Mouse (Mus musculus) hindbrain, embryonic 16.5 days (tissue): ENCODE measurements around the gene Enox1. TPM values are rescaled to one million over a fixed set of nuclear protein-coding genes. Genes with fewer than 3 reads are reported as not detected.
A peak's percentile ranks its signal among the peaks of the same experiment; 100 is the strongest.

Experiments
- ATAC-seq: fragments of 200-750 bp; cut with Nextera tagmentation; 2 replicates; pipeline ENCODE4 v1.8.0; 2017; ENCODE audit warnings: moderate TSS enrichment, moderate library complexity
- H3K27ac ChIP-seq: fragments of 300-500 bp; sonication (generic); 2 replicates; pipeline ENCODE4 v1.5.1; 2014; ENCODE audit warnings: low read depth, mild to moderate bottlenecking, control low read depth, low read length, moderate library complexity
- H3K27me3 ChIP-seq: fragments of 300-500 bp; sonication (generic); replicated peaks from 2 replicates; pipeline ENCODE4 v1.6.1; 2014; ENCODE audit warnings: low read length; ENCODE audit not compliant: control insufficient read depth, insufficient read depth
- H3K36me3 ChIP-seq: fragments of 300-500 bp; sonication (generic); 2 replicates; pipeline ENCODE4 v1.6.1; 2014; ENCODE audit warnings: mild to moderate bottlenecking, low read length, moderate library complexity, mixed read lengths; ENCODE audit not compliant: control insufficient read depth, insufficient read depth
- H3K4me1 ChIP-seq: fragments of 300-500 bp; sonication (generic); 2 replicates; pipeline ENCODE4 v1.6.1; 2014; ENCODE audit warnings: low read depth, low read length; ENCODE audit not compliant: control insufficient read depth, insufficient read depth
- H3K4me2 ChIP-seq: fragments of 300-500 bp; sonication (generic); 2 replicates; pipeline ENCODE4 v1.6.1; 2014; ENCODE audit warnings: mild to moderate bottlenecking, low read length, control low read depth, moderate library complexity
- H3K4me3 ChIP-seq: fragments of 300-500 bp; sonication (generic); 2 replicates; pipeline ENCODE4 v1.5.1; 2014; ENCODE audit warnings: mild to moderate bottlenecking, low read length, control low read depth, moderate library complexity
- H3K9ac ChIP-seq: fragments of 300-500 bp; sonication (generic); 2 replicates; pipeline ENCODE4 v1.6.1; 2014; ENCODE audit warnings: low read depth, mild to moderate bottlenecking, control low read depth, low read length, moderate library complexity
- H3K9me3 ChIP-seq: fragments of 300-500 bp; sonication (generic); 2 replicates; pipeline ENCODE4 v1.6.1; 2014; ENCODE audit warnings: mild to moderate bottlenecking, low read length, moderate library complexity; ENCODE audit not compliant: control insufficient read depth
- WGBS: fragments of 180-500 bp; shearing (Covaris S2); extraction: QIAGEN DNeasy Blood & Tissue Kit; methylation state at CpG from one replicate; pipeline ENCODE4 v1.1.7; 2014; 5-methylcytosine and 5-hydroxymethylcytosine counted together
- polyA plus RNA-seq: library from polyadenylated mRNA; unstranded; fragments of >200 nt; fragmentation: Nextera tagmentation; extraction: Ambion mirVana; gene quantifications from 2 replicates; pipeline ENCODE4 v1.2.1, GENCODE M21; 2015

Gene Enox1
- polyA plus RNA-seq, 1 experiment from 2014 or later = 35.7 TPM

DNA sequence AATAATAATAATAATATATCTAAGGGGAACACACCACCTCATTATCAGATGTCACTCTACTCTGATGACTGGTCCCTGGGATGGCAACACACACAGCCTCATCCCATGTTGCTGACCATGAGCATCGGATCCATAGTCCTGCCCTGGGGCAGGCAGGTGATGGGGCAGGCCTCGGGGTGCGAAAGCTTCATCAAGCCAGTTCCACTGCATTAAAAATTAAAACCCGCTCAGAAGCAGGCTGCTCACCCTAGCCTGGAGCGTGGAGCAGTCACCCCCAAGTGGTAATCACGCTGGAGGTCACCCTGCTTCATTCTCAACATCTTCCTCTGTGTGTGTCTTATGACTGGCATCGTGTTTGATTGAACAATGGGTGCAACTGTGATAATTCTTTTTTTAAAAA lies 321.6 kb downstream of the Enox1 start:
- H3K4me1 ChIP-seq = no peaks in the 10 kb centered on the region
- no peak overlapping the region for H3K27ac ChIP-seq
- WGBS = 50% methylated on average over 7 of the region's 7 CpGs
- H3K4me3 ChIP-seq = no peak overlapping the region
- no peaks in the 10 kb centered on the region for H3K27me3 ChIP-seq
- H3K36me3 ChIP-seq = no peaks in the 10 kb centered on the region
- ATAC-seq = 0 out of 2 replicates have a peak, but pooled peaks have one; percentile 17
- H3K9ac ChIP-seq = no peak overlapping the region
- no peak overlapping the region for H3K4me2 ChIP-seq
- H3K9me3 ChIP-seq = no peaks in the 10 kb centered on the region

DNA sequence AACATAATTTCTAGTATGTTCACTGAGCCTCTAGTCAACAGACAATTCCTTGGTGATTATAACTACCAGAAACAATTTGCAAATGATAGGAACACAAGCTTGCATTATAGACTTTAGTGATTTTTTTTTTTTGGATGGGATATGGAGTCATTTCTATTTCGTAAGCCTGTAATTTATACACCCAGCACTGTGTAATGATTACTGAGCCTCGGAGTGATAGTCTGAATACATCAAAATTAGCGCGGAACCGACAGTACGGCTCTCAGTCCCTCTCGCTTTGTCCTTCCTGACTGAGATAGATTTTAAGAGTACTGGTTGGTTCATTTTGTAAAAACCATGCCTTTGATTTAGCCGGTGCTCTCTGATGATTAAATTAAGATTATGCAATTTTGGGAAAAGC lies 322.1 kb downstream of the Enox1 start:
- H3K9me3 ChIP-seq = no peaks in the 10 kb centered on the region
- no peak overlapping the region for H3K27ac ChIP-seq
- no peaks in the 10 kb centered on the region for H3K36me3 ChIP-seq
- WGBS = 64% methylated on average over 8 of the region's 8 CpGs
- no peak overlapping the region for H3K9ac ChIP-seq
- H3K4me3 ChIP-seq = no peak overlapping the region
- ATAC-seq = no peak
- H3K4me1 ChIP-seq = no peaks in the 10 kb centered on the region
- no peaks in the 10 kb centered on the region for H3K27me3 ChIP-seq
- no peak overlapping the region for H3K4me2 ChIP-seq

DNA sequence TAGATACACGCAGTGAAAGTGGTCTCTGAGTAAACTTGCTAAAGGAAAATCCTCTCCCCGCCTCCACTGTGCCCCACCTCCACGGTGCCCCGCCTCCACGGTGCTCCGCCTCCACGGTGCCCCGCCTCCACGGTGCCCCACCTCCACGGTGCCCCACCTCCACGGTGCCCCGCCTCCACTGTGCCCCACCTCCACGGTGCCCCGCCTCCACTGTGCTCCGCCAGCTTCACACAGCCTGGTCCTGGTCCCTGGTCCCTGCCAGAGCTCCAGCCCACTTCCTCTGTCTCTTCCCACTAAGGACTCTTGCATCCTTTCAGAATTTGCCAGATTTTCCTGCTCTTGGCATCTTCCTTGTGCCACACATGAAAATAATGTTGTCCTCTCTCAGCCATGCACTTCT lies 326.5 kb downstream of the Enox1 start:
- no peak overlapping the region for H3K4me2 ChIP-seq
- H3K27ac ChIP-seq = no peak overlapping the region

DNA sequence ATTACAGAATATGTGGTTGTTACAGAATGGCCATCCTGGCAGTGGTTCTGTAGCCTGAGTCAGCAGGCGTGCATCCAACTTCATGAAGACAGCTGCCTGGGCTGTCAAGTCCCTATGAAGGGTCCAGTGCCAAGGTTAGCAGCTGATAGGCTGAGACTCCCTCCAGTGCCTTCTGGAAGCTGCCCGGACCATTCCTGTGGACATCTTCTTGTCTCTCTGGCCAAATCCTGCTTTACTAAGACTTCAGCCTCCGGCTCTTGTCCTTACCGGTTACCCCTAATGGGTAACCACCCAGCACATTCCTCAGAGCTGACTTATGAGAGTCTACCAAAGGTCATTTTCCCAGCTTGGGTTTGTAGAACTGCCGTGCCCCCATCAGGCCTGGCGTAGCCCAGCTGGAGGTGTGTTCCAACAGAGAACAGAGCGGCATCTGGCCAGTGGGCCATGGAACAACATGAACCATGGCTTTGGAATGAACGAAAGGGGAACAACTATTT lies 328.4 kb downstream of the Enox1 start:
- WGBS = 67% methylated on average over 8 of the region's 8 CpGs
- peak; percentile 82 for ATAC-seq
- H3K27me3 ChIP-seq = no peaks in the 10 kb centered on the region
- H3K4me3 ChIP-seq = no peak overlapping the region
- H3K9ac ChIP-seq = no peak overlapping the region
- H3K4me2 ChIP-seq = no peak overlapping the region
- H3K36me3 ChIP-seq = no peaks in the 10 kb centered on the region
- no peaks in the 10 kb centered on the region; the same call in 1 of the 2 replicates for H3K4me1 ChIP-seq
- H3K9me3 ChIP-seq = no peaks in the 10 kb centered on the region
- H3K27ac ChIP-seq = peak overlapping the region; percentile 23; the same call in 1 of the 2 replicates

More for the DNA sequence above, 326.5 kb downstream of the Enox1 start:
- no peak for ATAC-seq
- Histone ChIP-seq H3K36me3 (no peaks in the 10 kb centered on the region), H3K9me3 (no peaks in the 10 kb centered on the region), H3K4me3 (no peak overlapping the region), H3K27me3 (no peaks in the 10 kb centered on the region), H3K4me1 (no peaks in the 10 kb centered on the region; the same call in 1 of the 2 replicates), H3K9ac (no peak overlapping the region)
- 51% methylated on average over 15 of the region's 15 CpGs for WGBS

DNA sequence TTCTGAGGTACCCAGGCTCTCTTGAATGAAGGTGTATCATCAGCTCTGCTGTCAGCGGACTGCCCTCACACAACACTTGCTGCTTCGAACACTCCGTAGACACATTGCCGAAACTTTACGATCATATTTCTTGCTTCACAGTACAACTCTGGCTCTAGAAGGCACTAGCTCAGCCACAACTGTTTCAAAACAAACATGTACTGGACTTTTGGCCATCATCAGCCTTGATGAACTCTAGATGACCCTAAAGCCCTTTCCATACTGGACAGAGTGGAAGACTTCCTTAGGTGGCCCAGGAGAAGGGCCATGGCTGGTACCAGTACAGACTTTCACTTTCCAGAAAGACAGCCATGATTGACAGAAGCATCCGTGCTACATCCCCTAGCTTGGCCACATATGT lies 334.1 kb downstream of the Enox1 start:
- Histone ChIP-seq H3K27ac (no peak overlapping the region), H3K9me3 (no peaks in the 10 kb centered on the region), H3K4me3 (no peak overlapping the region), H3K36me3 (no peaks in the 10 kb centered on the region), H3K4me2 (no peak overlapping the region), H3K27me3 (no peaks in the 10 kb centered on the region), H3K9ac (no peak overlapping the region), H3K4me1 (no peaks in the 10 kb centered on the region)
- no peak for ATAC-seq
- 97% methylated on average over 6 of the region's 6 CpGs for WGBS

DNA sequence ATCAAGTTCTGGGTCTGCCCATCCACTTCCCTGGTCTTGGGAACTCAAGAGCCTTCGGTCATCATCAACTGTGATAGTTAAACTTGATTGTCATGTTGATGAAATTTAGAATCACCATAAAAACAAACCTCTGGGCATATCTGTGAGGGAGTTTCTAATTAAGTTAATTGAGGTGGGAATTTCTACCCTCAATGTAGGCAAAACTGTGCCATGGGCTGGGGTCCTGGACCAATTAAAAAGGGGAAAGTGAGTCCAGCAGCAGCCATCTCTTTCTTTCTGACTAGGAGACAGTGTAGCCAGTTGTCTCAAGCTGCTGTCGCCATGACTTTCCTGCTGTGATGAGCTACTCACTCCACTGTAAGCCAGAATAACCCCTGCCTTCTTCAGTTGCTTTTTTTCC lies 335.2 kb downstream of the Enox1 start:
- H3K9me3 ChIP-seq = no peaks in the 10 kb centered on the region
- H3K27me3 ChIP-seq = no peaks in the 10 kb centered on the region
- no peak overlapping the region for H3K4me3 ChIP-seq
- H3K27ac ChIP-seq = no peak overlapping the region
- no peak overlapping the region for H3K4me2 ChIP-seq
- WGBS = 83% methylated on average over 2 of the region's 2 CpGs
- ATAC-seq = no peak
- no peak overlapping the region for H3K9ac ChIP-seq
- H3K36me3 ChIP-seq = no peaks in the 10 kb centered on the region
- H3K4me1 ChIP-seq = no peaks in the 10 kb centered on the region

DNA sequence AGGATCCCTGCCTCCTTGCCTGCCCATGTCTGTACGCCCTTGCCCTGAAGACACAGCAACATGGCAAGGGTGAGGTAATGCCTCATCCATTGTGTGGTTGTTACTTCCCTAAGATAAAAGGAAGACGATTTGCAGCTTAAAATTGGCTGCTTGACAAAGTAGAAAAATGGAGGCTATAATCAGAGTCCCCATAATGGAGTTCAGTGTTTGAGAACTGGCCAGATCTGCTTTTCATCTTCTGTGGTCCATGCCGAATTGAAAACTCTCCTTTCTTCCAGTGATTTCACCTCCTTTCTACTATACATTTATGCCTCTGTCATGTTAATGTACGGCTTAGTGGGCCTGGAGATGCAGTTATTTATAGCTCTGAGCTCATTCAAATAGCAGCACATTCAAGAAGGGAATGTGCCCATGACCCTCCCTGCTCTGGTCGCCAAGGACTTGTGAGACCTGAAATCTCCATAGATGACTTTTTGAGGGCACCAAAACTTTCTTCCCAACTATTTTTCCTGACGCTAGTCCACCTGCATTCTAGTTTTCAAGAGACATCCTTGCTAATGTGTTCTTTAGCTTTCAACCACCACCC lies 343.5 kb downstream of the Enox1 start:
- ATAC-seq = no peak

DNA sequence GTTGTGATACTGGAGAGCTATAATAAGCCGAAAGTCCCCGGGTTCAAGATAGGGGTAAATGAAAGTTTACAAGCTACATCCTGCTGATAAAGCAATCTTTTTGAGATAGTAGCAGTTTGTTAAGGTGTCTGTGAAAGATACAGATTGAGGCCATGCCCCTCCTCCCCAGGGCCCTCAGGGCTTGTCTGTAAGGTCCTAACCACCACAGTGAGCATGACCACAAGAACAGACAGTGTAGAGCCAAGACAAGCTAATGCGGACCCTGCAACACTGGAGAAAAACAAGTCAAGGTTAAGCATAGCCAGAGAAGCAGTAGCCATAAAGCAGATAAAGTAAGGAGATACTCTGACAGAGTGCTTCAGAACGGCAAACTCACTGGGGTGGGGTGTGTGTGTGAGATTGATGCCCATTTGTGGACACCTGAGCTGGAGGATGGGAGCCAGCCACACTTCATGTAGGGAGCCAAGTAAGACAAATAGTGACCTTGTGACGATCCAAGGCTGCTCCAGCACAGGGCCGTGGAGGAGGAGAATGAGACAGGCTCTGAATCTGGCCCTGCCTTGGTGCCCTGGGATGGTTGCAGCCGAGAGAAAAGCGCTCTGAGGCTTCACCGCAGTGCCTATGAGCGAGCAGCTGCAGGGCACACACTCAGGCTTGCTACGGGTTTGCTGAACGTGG lies 348.0 kb downstream of the Enox1 start:
- Histone ChIP-seq H3K36me3 (no peaks in the 10 kb centered on the region), H3K4me3 (no peak overlapping the region), H3K4me2 (no peak overlapping the region), H3K27me3 (no peaks in the 10 kb centered on the region), H3K9me3 (no peaks in the 10 kb centered on the region), H3K27ac (no peak overlapping the region), H3K9ac (no peak overlapping the region), H3K4me1 (no peaks in the 10 kb centered on the region)
- no peak for ATAC-seq
- 83% methylated on average over 12 of the region's 12 CpGs for WGBS

More for the DNA sequence above, 343.5 kb downstream of the Enox1 start:
- H3K4me1 ChIP-seq = no peaks in the 10 kb centered on the region
- no peaks in the 10 kb centered on the region for H3K27me3 ChIP-seq
- no peak overlapping the region for H3K4me2 ChIP-seq
- no peak overlapping the region for H3K27ac ChIP-seq
- H3K36me3 ChIP-seq = no peaks in the 10 kb centered on the region
- 53% methylated on average over 6 of the region's 6 CpGs for WGBS
- H3K4me3 ChIP-seq = no peak overlapping the region
- no peak overlapping the region for H3K9ac ChIP-seq
- no peaks in the 10 kb centered on the region for H3K9me3 ChIP-seq

DNA sequence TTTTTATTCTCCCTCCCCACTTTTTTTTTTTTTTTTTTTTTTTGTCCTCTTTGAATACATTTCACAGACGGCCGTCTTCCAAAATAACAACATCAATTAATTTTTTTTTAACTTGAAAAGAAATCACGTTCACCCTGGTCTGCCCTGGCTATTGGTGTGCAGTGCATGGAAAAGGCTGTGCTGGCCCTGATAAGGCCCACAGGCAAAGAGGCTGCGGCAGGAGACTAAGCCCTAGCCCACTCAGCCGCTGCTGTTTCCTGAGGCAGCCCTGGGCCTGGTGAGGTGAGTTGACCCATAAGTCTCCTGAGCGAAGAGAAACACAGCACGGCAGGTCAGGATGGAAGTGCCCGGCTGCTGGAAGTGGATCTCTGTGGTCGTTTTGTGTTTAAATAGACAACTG lies 349.8 kb downstream of the Enox1 start:
- 49% methylated on average over 9 of the region's 9 CpGs for WGBS
- no peak for ATAC-seq
- no peak overlapping the region for H3K27ac ChIP-seq
- no peaks in the 10 kb centered on the region for H3K27me3 ChIP-seq
- no peak overlapping the region for H3K4me2 ChIP-seq
- H3K9ac ChIP-seq = no peak overlapping the region
- no peaks in the 10 kb centered on the region for H3K4me1 ChIP-seq
- no peaks in the 10 kb centered on the region for H3K36me3 ChIP-seq
- H3K4me3 ChIP-seq = no peak overlapping the region
- no peaks in the 10 kb centered on the region for H3K9me3 ChIP-seq
